In genomic region chr16:86932765-86933164, GRCm38 (mm10) we compare ENCODE assay signal across 11 mouse cellular contexts.
DNase-seq lines count a peak whose midpoint lies in the region; ATAC-seq and TF ChIP-seq lines count a peak whose summit lies in the region.
"Had no signal": no experiment of that assay in that cellular context is flagged by ENCODE, and none has a peak within 500 bp of the region (broad histone marks: within the 10 kb centered on the region; RNA-seq: fewer than 3 reads in every experiment).

No protein-coding gene starts in this region.

- H3K4me3 ChIP-seq in hindbrain, embryonic 16.5 days (ENCODE audit: low read length): no peak overlapping the region
- H3K4me3 ChIP-seq in liver, embryonic 12.5 days: no peak overlapping the region
- H3K4me3 ChIP-seq in left cerebral cortex, adult 2 months: no peak overlapping the region
- H3K4me3 ChIP-seq: limb, embryonic 12.5 days; stomach, embryonic 15.5 days had no signal

- WGBS in hindbrain, embryonic 16.5 days: 32% methylated on average over 3 of the region's 3 CpGs
- WGBS in liver, embryonic 12.5 days (ENCODE audit: insufficient replicate concordance): 63% methylated on average over 3 of the region's 3 CpGs

- ATAC-seq in frontal cortex, adult (ENCODE audit: low TSS enrichment): 0 out of 2 replicates have a peak, but pooled peaks have one; percentile 34
- peak; percentile 96 for ATAC-seq in hindbrain, embryonic 16.5 days
- ATAC-seq in liver, embryonic 12.5 days: no peak

- H3K4me1 ChIP-seq in hindbrain, embryonic 16.5 days (ENCODE audit: control insufficient read depth, insufficient read depth, low read depth, low read length): no peaks in the 10 kb centered on the region
- H3K4me1 ChIP-seq in liver, embryonic 12.5 days: no peaks in the 10 kb centered on the region
- H3K4me1 ChIP-seq: limb, embryonic 12.5 days; stomach, embryonic 15.5 days had no signal

- H3K27me3 ChIP-seq in hindbrain, embryonic 16.5 days (replicated peaks; ENCODE audit: control insufficient read depth, insufficient read depth, low read length): no peaks in the 10 kb centered on the region
- H3K27me3 ChIP-seq in liver, embryonic 12.5 days (replicated peaks): no peaks in the 10 kb centered on the region
- H3K27me3 ChIP-seq: CH12.LX; limb, embryonic 12.5 days; stomach, embryonic 15.5 days had no signal

- no peak for DNase-seq in frontal cortex, postnatal 14 days (ENCODE audit: low spot score in 2 of 2)
- peak; percentile 80 for DNase-seq in NIH3T3 (ENCODE audit: low read depth)
- peak; percentile 33 to 45 for DNase-seq in cerebellum, postnatal 36 days
- DNase-seq in lung, postnatal 25 days (ENCODE audit: low spot score): peak; percentile 40
- DNase-seq in left cerebral cortex, adult 2 months (ENCODE audit: extremely low spot score in 1 of 2, low spot score in 2 of 2): no peak

- H3K4me2 ChIP-seq in hindbrain, embryonic 16.5 days (ENCODE audit: low read length): no peak overlapping the region
- H3K4me2 ChIP-seq in liver, embryonic 12.5 days: no peak overlapping the region
- H3K4me2 ChIP-seq: limb, embryonic 12.5 days; stomach, embryonic 15.5 days had no signal

- no peak for TF ChIP-seq CTCF in left cerebral cortex, adult 2 months (IDR thresholded peaks at IDR 0.05)

- H3K9me3 ChIP-seq in hindbrain, embryonic 16.5 days (ENCODE audit: control insufficient read depth, low read length): no peaks in the 10 kb centered on the region
- H3K9me3 ChIP-seq in liver, embryonic 12.5 days (replicated peaks): no peaks in the 10 kb centered on the region
- H3K9me3 ChIP-seq: limb, embryonic 12.5 days; stomach, embryonic 15.5 days had no signal

- intact Hi-C loops in left cerebral cortex, adult 2 months (cut with DNase I): no loop called here

- no peaks in the 10 kb centered on the region for H3K36me3 ChIP-seq in hindbrain, embryonic 16.5 days (ENCODE audit: control insufficient read depth, insufficient read depth, low read length)
- H3K36me3 ChIP-seq in liver, embryonic 12.5 days: no peaks in the 10 kb centered on the region
- H3K36me3 ChIP-seq: limb, embryonic 12.5 days; stomach, embryonic 15.5 days had no signal

- H3K9ac ChIP-seq in hindbrain, embryonic 16.5 days (ENCODE audit: low read depth, low read length): no peak overlapping the region
- H3K9ac ChIP-seq in liver, embryonic 12.5 days: no peak overlapping the region
- H3K9ac ChIP-seq: limb, embryonic 12.5 days; stomach, embryonic 15.5 days had no signal

- H3K27ac ChIP-seq in hindbrain, embryonic 16.5 days (ENCODE audit: low read depth, low read length): no peak overlapping the region
- H3K27ac ChIP-seq in liver, embryonic 12.5 days: no peak overlapping the region
- H3K27ac ChIP-seq in left cerebral cortex, adult 2 months: no peak overlapping the region
- H3K27ac ChIP-seq: limb, embryonic 12.5 days; stomach, embryonic 15.5 days had no signal

Comparison
In these comparisons a context has a peak if more than half of its experiments do, and no peak if none do; other contexts are left out.
1. DNase-seq: peak in NIH3T3 (single experiment), cerebellum, postnatal 36 days (2 of 2) and lung, postnatal 25 days (single experiment); none in frontal cortex, postnatal 14 days (0 of 2) and left cerebral cortex, adult 2 months (0 of 2).